Mouse (Mus musculus) lung, postnatal 0 days (tissue): ENCODE data around the gene Slc5a4b. TPM values are rescaled to one million over a fixed set of nuclear protein-coding genes. Genes with fewer than 3 reads are reported as not detected.

Experiments
- ATAC-seq: fragments of 200-750 bp; cut with Nextera tagmentation; 2 replicates; pipeline ENCODE4 v1.8.0; 2017; ENCODE audit warnings: moderate library complexity
- DNase-seq: peaks from one replicate; pipeline ENCODE4 v3.0.0-alpha.2; 2016; ENCODE audit warnings: low spot score
- H3K27ac ChIP-seq: fragments of 300-500 bp; sonication (generic); 2 replicates; pipeline ENCODE4 v1.5.1; 2014; ENCODE audit warnings: antibody characterized with exemption, mild to moderate bottlenecking, low read length, mixed read lengths
- H3K27me3 ChIP-seq: fragments of 300-500 bp; sonication (generic); replicated peaks from 2 replicates; pipeline ENCODE4 v1.6.1; 2014; ENCODE audit warnings: low read length, mixed read lengths; ENCODE audit not compliant: insufficient read depth
- H3K36me3 ChIP-seq: fragments of 300-500 bp; sonication (generic); 2 replicates; pipeline ENCODE4 v1.6.1; 2014; ENCODE audit warnings: low read length, mixed read lengths; ENCODE audit not compliant: insufficient read depth
- H3K4me1 ChIP-seq: fragments of 300-500 bp; sonication (generic); 2 replicates; pipeline ENCODE4 v1.6.1; 2014; ENCODE audit warnings: antibody characterized with exemption, low read depth, low read length, mixed read lengths; ENCODE audit not compliant: insufficient read depth
- H3K4me2 ChIP-seq: fragments of 300-500 bp; sonication (generic); replicated peaks from 2 replicates; pipeline ENCODE4 v1.6.1; 2014; ENCODE audit warnings: low read depth, mild to moderate bottlenecking, low read length, moderate library complexity, mixed read lengths
- H3K4me3 ChIP-seq: fragments of 300-500 bp; sonication (generic); 2 replicates; pipeline ENCODE4 v1.5.1; 2014; ENCODE audit warnings: low read depth, low read length
- H3K9ac ChIP-seq: fragments of 300-500 bp; sonication (generic); replicated peaks from 2 replicates; pipeline ENCODE4 v1.6.1; 2014; ENCODE audit warnings: low read depth, mild to moderate bottlenecking
- H3K9me3 ChIP-seq: fragments of 300-500 bp; sonication (generic); 2 replicates; pipeline ENCODE4 v1.6.1; 2016; ENCODE audit warnings: low read length, mixed read lengths
- CTCF ChIP-seq: IDR thresholded peaks from 2 replicates; pipeline ENCODE4 v1.5.1; 2016; ENCODE audit warnings: antibody characterized with exemption, mild to moderate bottlenecking
- EP300 ChIP-seq: IDR thresholded peaks from 2 replicates; pipeline ENCODE4 v1.6.1; 2016; ENCODE audit warnings: antibody characterized with exemption, mild to moderate bottlenecking, control low read depth
- WGBS: fragments of 180-500 bp; shearing (Covaris S2); extraction: QIAGEN DNeasy Blood & Tissue Kit; methylation state at CpG from one replicate; pipeline ENCODE4 v1.1.7; 2014; 5-methylcytosine and 5-hydroxymethylcytosine counted together
- microRNA-seq: library from miRNA; unstranded; fragments of <30 nt; microRNA quantifications from one replicate; pipeline ENCODE4, GENCODE M21; 2016
- polyA plus RNA-seq: library from polyadenylated mRNA; unstranded; fragments of >200 nt; fragmentation: Nextera tagmentation; extraction: Ambion mirVana; gene quantifications from 2 replicates; pipeline ENCODE4 v1.2.1, GENCODE M21; 2015

Slc5a4b gene
- polyA plus RNA-seq, 1 experiment from 2014 or later: 0.04 TPM

DNA sequence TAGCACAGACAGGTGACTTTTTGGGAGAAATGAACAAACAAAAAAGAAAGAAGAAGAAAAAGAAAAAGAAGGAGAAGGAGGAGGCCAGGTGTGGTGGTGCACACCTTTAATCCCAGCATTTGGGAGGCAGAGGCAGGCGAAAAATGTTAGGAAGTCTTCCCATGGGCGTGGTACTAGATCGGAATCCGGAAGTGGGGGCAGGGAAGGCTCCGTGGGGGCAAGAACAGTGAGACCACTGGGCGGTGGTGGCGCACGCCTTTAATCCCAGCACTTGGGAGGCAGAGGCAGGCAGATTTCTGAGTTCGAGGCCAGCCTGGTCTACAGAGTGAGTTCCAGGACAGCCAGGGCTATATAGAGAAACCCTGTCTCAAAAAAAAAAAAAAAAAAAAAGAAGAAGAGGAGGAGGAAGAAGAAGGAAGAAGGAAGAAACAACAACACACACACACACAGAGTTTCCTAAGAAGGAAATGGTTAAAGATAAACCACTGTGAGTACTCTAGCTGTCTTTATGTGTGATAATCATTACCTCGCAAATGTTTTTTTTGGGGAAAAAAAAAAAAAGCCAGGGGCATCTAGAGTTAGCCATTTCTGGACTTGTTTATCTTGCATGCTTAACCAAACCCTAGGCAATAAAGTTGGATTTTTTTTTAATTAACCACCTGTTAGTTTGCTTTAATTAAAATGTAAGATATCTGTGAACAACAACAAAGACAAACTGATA lies 85.1 kb downstream of the Slc5a4b start:
- 90% methylated on average over 10 of the region's 10 CpGs for WGBS
- H3K4me3 ChIP-seq: no peak overlapping the region
- no peak overlapping the region for H3K4me2 ChIP-seq
- ATAC-seq (no peak), DNase-seq (no peak)
- no peaks in the 10 kb centered on the region for H3K9me3 ChIP-seq
- no peak overlapping the region for H3K9ac ChIP-seq
- no peak overlapping the region for H3K27ac ChIP-seq
- H3K27me3 ChIP-seq: no peaks in the 10 kb centered on the region
- no peaks in the 10 kb centered on the region for H3K36me3 ChIP-seq
- TF ChIP-seq CTCF (no peak), EP300 (no peak)
- no peaks in the 10 kb centered on the region for H3K4me1 ChIP-seq

DNA sequence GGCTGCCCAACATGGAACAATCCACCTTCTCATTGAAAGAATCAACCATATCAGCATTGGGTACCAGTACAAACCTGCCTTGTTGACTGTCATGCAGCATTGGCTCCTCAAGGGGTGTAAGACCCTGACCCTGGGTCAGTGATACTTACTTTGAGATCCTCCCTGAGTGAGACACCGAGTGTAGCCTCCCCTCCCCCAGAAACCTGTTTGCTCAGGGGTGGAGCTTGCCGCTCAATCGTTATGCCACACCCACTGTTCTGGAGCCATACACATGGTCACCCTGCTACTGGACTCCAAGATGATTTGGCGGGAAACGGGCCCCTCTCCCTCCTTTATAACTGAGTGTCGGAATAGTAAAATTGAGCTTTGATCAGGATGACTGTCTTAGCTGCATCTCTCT lies 86.8 kb downstream of the Slc5a4b start:
- H3K4me3 ChIP-seq: no peak overlapping the region
- H3K27me3 ChIP-seq: no peaks in the 10 kb centered on the region
- H3K4me1 ChIP-seq: no peaks in the 10 kb centered on the region
- TF ChIP-seq EP300: no peak
- TF ChIP-seq CTCF: no peak
- H3K9ac ChIP-seq: no peak overlapping the region
- no peaks in the 10 kb centered on the region for H3K9me3 ChIP-seq
- no peak overlapping the region for H3K27ac ChIP-seq
- DNase-seq (no peak), ATAC-seq (no peak)
- H3K4me2 ChIP-seq: no peak overlapping the region
- 89% methylated on average over 6 of the region's 6 CpGs for WGBS
- no peaks in the 10 kb centered on the region for H3K36me3 ChIP-seq

DNA sequence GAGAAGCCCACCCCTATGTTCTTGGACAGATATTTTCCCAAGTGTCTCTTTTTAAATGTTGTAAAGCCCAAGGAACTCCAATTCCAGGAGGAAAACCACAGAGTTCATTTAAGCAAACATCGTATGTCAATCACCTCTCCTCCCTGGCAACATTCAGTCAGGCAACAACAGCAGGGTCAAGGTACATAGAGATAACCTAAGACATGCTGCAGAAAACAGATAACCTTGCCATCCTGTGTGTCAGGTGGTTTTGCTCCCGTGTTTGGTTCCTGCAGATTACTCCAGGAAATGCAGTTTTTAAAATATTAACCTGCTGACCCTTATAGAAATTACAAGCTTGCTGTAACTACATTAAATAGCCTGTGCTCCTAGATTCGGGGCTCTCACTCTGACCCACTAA lies 89.0 kb downstream of the Slc5a4b start:
- Histone ChIP-seq H3K4me1 (no peaks in the 10 kb centered on the region), H3K4me2 (no peak overlapping the region), H3K9me3 (no peaks in the 10 kb centered on the region), H3K27me3 (no peaks in the 10 kb centered on the region), H3K4me3 (no peak overlapping the region), H3K27ac (no peak overlapping the region), H3K36me3 (no peaks in the 10 kb centered on the region), H3K9ac (no peak overlapping the region)
- TF ChIP-seq CTCF (no peak), EP300 (no peak)
- ATAC-seq (no peak), DNase-seq (no peak)
- 25% methylated on average over 3 of the region's 3 CpGs for WGBS

DNA sequence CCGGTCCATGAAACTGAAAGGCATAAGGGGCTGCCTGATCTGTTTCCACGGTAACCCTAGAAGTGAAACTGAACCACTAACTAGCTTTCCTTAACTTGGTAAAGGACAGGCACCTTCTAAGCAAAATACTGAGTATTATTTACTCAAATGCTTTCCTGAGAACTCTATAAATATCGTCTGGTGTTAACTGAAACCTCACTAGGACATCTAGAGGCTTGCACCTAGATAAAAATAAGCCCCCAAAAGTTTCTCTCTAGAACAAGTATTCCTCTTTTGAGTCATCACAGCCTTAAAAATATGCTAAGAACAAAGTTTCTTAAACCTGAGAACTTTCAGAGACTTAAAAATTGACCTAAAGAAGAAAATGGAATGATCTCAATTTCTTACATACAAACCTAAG lies 93.9 kb downstream of the Slc5a4b start:
- TF ChIP-seq EP300: no peak
- no peak for TF ChIP-seq CTCF
- Histone ChIP-seq H3K4me1 (no peaks in the 10 kb centered on the region), H3K9me3 (no peaks in the 10 kb centered on the region), H3K4me3 (no peak overlapping the region), H3K9ac (no peak overlapping the region), H3K27ac (no peak overlapping the region), H3K4me2 (no peak overlapping the region), H3K27me3 (no peaks in the 10 kb centered on the region), H3K36me3 (no peaks in the 10 kb centered on the region)
- DNase-seq (no peak), ATAC-seq (no peak)
- 85% methylated on average over 3 of the region's 3 CpGs for WGBS

DNA sequence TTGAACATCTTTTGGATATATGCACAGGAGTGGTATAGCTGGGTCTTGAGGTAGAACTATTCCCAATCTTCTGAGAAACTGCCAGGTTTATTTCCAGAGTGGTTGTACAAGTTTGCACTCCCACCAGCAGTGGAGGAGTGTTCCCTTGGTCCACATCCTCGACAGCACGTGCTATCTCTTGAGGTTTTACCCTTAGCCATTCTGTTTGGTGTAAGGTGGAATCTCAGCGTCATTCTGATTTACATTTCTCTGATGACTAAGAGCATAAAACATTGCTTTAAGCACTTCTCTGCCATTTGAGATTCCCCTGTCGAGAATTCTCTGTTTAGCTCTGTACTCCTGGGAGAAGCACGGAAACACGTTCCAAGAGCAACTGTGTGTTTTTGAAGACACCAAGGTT lies 97.8 kb downstream of the Slc5a4b start:
- Histone ChIP-seq H3K4me2 (no peak overlapping the region), H3K27ac (no peak overlapping the region), H3K9me3 (no peaks in the 10 kb centered on the region), H3K4me1 (no peaks in the 10 kb centered on the region), H3K27me3 (no peaks in the 10 kb centered on the region), H3K36me3 (no peaks in the 10 kb centered on the region), H3K9ac (no peak overlapping the region), H3K4me3 (no peak overlapping the region)
- DNase-seq (no peak), ATAC-seq (no peak)
- TF ChIP-seq EP300: no peak
- WGBS: 71% methylated on average over 6 of the region's 6 CpGs

DNA sequence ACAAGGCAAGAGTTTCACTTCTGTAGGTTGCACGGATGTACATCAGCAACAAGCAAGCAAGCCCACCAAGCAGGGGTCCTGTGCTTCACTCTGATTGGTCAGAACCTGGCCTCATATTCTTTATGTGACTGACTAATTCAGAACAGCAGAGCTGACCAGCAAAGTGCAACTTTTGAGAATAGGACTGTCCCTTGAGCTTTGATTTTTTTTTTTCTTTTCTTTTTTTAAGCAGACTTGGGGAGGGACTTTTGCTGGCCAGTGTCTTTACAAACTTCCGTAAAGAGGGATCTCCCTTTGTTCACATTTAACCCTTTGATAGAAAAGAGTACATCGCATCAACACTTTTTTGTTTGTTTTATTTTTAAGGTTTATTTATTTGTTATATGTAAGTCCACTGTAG lies 100.9 kb downstream of the Slc5a4b start:
- no peak for DNase-seq
- Histone ChIP-seq H3K36me3 (no peaks in the 10 kb centered on the region), H3K4me3 (no peak overlapping the region), H3K4me2 (no peak overlapping the region), H3K27me3 (no peaks in the 10 kb centered on the region), H3K9me3 (no peaks in the 10 kb centered on the region), H3K4me1 (no peaks in the 10 kb centered on the region), H3K9ac (no peak overlapping the region), H3K27ac (no peak overlapping the region)
- ATAC-seq: no peak
- TF ChIP-seq CTCF: no peak
- TF ChIP-seq EP300: no peak
- 68% methylated on average over 3 of the region's 3 CpGs for WGBS

Small RNA genes lying within 50 kb of the gene (microRNA-seq; reads per million reads assigned to microRNA genes)
- not detected for gene Mir6409

Other genes starting within 250 kb of the Slc5a4b start
- gene Derl3, start 217.5 kb downstream of the Slc5a4b start, polyA plus RNA-seq: 1.2 TPM in 2 replicates
- gene Smarcb1, start 189.3 kb downstream of the Slc5a4b start, polyA plus RNA-seq: 109 TPM in 2 replicates
- gene Chchd10, start 177.8 kb downstream of the Slc5a4b start, polyA plus RNA-seq: 299 and 347 TPM in 2 replicates
- 118 and 127 TPM in 2 replicates for gene Mmp11, start 174.5 kb downstream of the Slc5a4b start, polyA plus RNA-seq
- gene Gm867, start 170.3 kb downstream of the Slc5a4b start, polyA plus RNA-seq: 5.5 and 6.0 TPM in 2 replicates
- 8.8 and 10.1 TPM in 2 replicates for gene Vpreb3, start 167.9 kb downstream of the Slc5a4b start, polyA plus RNA-seq
- gene Gm5134, start 156.4 kb downstream of the Slc5a4b start, polyA plus RNA-seq: 0.12 TPM in 1 of 2 replicates, not detected in the other
- gene Zfp280b, start 78.3 kb downstream of the Slc5a4b start, polyA plus RNA-seq: 8.8 and 9.4 TPM in 2 replicates
- not detected in 2 replicates for gene Slc5a4a, start 36.5 kb upstream of the Slc5a4b start, polyA plus RNA-seq
- 50.8 and 58.8 TPM in 2 replicates for gene Prmt2, start 126.9 kb upstream of the Slc5a4b start, polyA plus RNA-seq
- 1.3 and 1.9 TPM in 2 replicates for gene S100b, start 142.9 kb upstream of the Slc5a4b start, polyA plus RNA-seq
- 7.2 and 8.1 TPM in 2 replicates for gene Dip2a, start 234.3 kb upstream of the Slc5a4b start, polyA plus RNA-seq